Mouse (Mus musculus): ENCODE data around the gene Slc7a8.

GRCm38 (mm10) chr14:54823716-54824115 is 42.0 kb upstream of the Slc7a8 start:
- TF ChIP-seq POLR2A (IDR thresholded peaks at IDR 0.05; ENCODE audit: low read depth, low read length) (no peak), CTCF (conservative IDR thresholded peaks at IDR 0.05; ENCODE audit: insufficient read depth, insufficient read length, low read depth, low read length) (no peak)
